Mouse (Mus musculus) kidney, postnatal 0 days (tissue): ENCODE measurements around the gene Ahdc1. TPM values are rescaled to one million over a fixed set of nuclear protein-coding genes. Genes with fewer than 3 reads are reported as not detected.
"Not testable (repeated sequence)": the region's sequence is repeated elsewhere in the genome, so short reads cannot be mapped to it uniquely, and the experiment has no call there.

Experiments used
- ATAC-seq: fragments of 200-750 bp; cut with Nextera tagmentation; replicated peaks from 2 replicates; pipeline ENCODE4 v1.8.0; 2017; ENCODE audit warnings: low read depth, moderate number of reproducible peaks, moderate TSS enrichment, moderate library complexity; ENCODE audit not compliant: low FRiP score
- DNase-seq: peaks from one replicate; pipeline ENCODE4 v3.0.0-alpha.2; 2016; ENCODE audit warnings: low spot score
- H3K27ac ChIP-seq: fragments of 300-500 bp; sonication (generic); 2 replicates; pipeline ENCODE4 v1.5.1; 2014; ENCODE audit warnings: mild to moderate bottlenecking
- H3K27me3 ChIP-seq: fragments of 300-500 bp; sonication (generic); 2 replicates; pipeline ENCODE4 v1.6.1; 2014; ENCODE audit warnings: low read length, mixed read lengths; ENCODE audit not compliant: insufficient read depth
- H3K36me3 ChIP-seq: fragments of 300-500 bp; sonication (generic); 2 replicates; pipeline ENCODE4 v1.6.1; 2014; ENCODE audit warnings: low read length, mixed read lengths; ENCODE audit not compliant: insufficient read depth
- H3K4me1 ChIP-seq: fragments of 300-500 bp; sonication (generic); replicated peaks from 2 replicates; pipeline ENCODE4 v1.6.1; 2014; ENCODE audit warnings: antibody characterized with exemption, low read length, mixed read lengths; ENCODE audit not compliant: insufficient read depth
- H3K4me2 ChIP-seq: fragments of 300-500 bp; sonication (generic); 2 replicates; pipeline ENCODE4 v1.6.1; 2014; ENCODE audit warnings: mild to moderate bottlenecking, low read length, moderate library complexity, mixed read lengths
- H3K4me3 ChIP-seq: fragments of 300-500 bp; sonication (generic); replicated peaks from 2 replicates; pipeline ENCODE4 v1.5.1; 2014; ENCODE audit warnings: low read depth, low read length
- H3K9ac ChIP-seq: fragments of 300-500 bp; sonication (generic); 2 replicates; pipeline ENCODE4 v1.6.1; 2014; ENCODE audit warnings: low read depth, low read length
- H3K9me3 ChIP-seq: fragments of 300-500 bp; sonication (generic); replicated peaks from 2 replicates; pipeline ENCODE4 v1.6.1; 2016; ENCODE audit warnings: low read length, inconsistent platforms, mixed read lengths
- CTCF ChIP-seq: IDR thresholded peaks from 2 replicates; pipeline ENCODE4 v1.5.1; 2016; ENCODE audit warnings: antibody characterized with exemption, low read depth, mild to moderate bottlenecking, moderate library complexity
- whole genome bisulfite sequencing: fragments of 180-500 bp; shearing (Covaris S2); extraction: QIAGEN DNeasy Blood & Tissue Kit; methylation state at CpG from one replicate; pipeline ENCODE4 v1.1.7; 2014; 5-methylcytosine and 5-hydroxymethylcytosine counted together
- polyA plus RNA-seq: library from polyadenylated mRNA; unstranded; fragments of >200 nt; fragmentation: Nextera tagmentation; extraction: Ambion mirVana; gene quantifications from 2 replicates; pipeline ENCODE4 v1.2.1, GENCODE M21; 2015

Ahdc1 gene
- polyA plus RNA-seq, 1 experiment from 2014 or later: 6.4 TPM

GRCm38 (mm10) chr4:133003316-133004018 lies 7.6 kb upstream of the Ahdc1 start:
- no peaks in the 10 kb centered on the region for H3K36me3 ChIP-seq
- TF ChIP-seq CTCF: no peak
- no peak overlapping the region for H3K9ac ChIP-seq
- no peak overlapping the region for H3K4me3 ChIP-seq
- no peaks in the 10 kb centered on the region for H3K27me3 ChIP-seq
- DNase-seq (no peak), ATAC-seq (no peak)
- 52% methylated on average over 21 of the region's 21 CpGs for WGBS
- H3K27ac ChIP-seq: no peak overlapping the region
- no peak overlapping the region for H3K4me2 ChIP-seq
- H3K9me3 ChIP-seq: no peaks in the 10 kb centered on the region
- H3K4me1 ChIP-seq: peaks cover 4% of the 10 kb centered on the region

GRCm38 (mm10) chr4:133005233-133005632 lies 5.8 kb upstream of the Ahdc1 start:
- Histone ChIP-seq H3K4me1 (peaks cover 4% of the 10 kb centered on the region), H3K27ac (no peak overlapping the region), H3K27me3 (no peaks in the 10 kb centered on the region), H3K36me3 (no peaks in the 10 kb centered on the region), H3K4me3 (no peak overlapping the region), H3K9me3 (no peaks in the 10 kb centered on the region), H3K4me2 (no peak overlapping the region), H3K9ac (no peak overlapping the region)
- TF ChIP-seq CTCF: peak; percentile 100
- no peak; the same call in 1 of the 2 replicates for ATAC-seq
- WGBS: 9% methylated on average over 3 of the region's 3 CpGs
- peak; percentile 92 for DNase-seq

GRCm38 (mm10) chr4:133005885-133006451 lies 5.1 kb upstream of the Ahdc1 start:
- H3K4me3 ChIP-seq, H3K9me3 ChIP-seq, H3K4me1 ChIP-seq, H3K4me2 ChIP-seq, H3K36me3 ChIP-seq, H3K27me3 ChIP-seq, ATAC-seq, H3K27ac ChIP-seq, H3K9ac ChIP-seq, DNase-seq: not testable (repeated sequence)
- 26% methylated on average over 6 of the region's 6 CpGs for WGBS

- WGBS: 26% methylated on average over 15 of the region's 15 CpGs
- no peak; the same call in 1 of the 2 replicates for ATAC-seq
These were observed 3.3 kb upstream of the Ahdc1 start for GRCm38 (mm10) chr4:133007513-133008380.

DNA sequence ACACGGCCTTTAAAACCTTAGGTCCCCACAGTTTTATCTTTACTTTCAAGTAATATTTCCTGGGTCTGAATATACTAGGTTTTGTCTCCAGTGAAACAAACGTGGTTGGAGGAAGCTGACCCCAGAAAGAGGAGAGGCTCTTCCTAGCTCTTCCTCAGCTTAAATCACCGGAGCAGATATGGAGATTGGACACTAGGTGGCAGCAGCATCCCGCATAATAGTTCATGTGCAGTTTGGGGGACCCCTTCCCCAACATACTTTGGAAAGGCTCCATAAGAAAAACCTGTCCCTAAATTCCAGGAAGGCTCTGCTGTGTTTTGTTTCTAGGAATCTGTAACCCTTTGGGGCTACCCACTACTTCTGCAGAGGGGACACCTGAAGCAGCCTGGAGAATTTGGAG lies 1.9 kb upstream of the Ahdc1 start:
- Histone ChIP-seq H3K36me3 (no peaks in the 10 kb centered on the region), H3K4me2 (no peak overlapping the region), H3K9me3 (no peaks in the 10 kb centered on the region), H3K27me3 (no peaks in the 10 kb centered on the region), H3K4me3 (no peak overlapping the region), H3K9ac (no peak overlapping the region), H3K27ac (no peak overlapping the region), H3K4me1 (peaks cover 14% of the 10 kb centered on the region)
- WGBS: under 1% methylated on average over 4 of the region's 4 CpGs
- peak; percentile 84 for DNase-seq
- no peak for ATAC-seq
- peak; percentile 92 for TF ChIP-seq CTCF

More at GRCm38 (mm10) chr4:133007513-133008380, 3.3 kb upstream of the Ahdc1 start:
- H3K9ac ChIP-seq: 0 out of 2 replicates have a peak overlapping the region, but pooled peaks have one; percentile 18
- H3K9me3 ChIP-seq: no peaks in the 10 kb centered on the region
- TF ChIP-seq CTCF: no peak
- H3K4me3 ChIP-seq: no peak overlapping the region
- H3K27ac ChIP-seq: no peak overlapping the region
- H3K27me3 ChIP-seq: no peaks in the 10 kb centered on the region
- no peak overlapping the region for H3K4me2 ChIP-seq
- DNase-seq: no peak
- peaks cover 4% of the 10 kb centered on the region for H3K4me1 ChIP-seq
- H3K36me3 ChIP-seq: no peaks in the 10 kb centered on the region

DNA sequence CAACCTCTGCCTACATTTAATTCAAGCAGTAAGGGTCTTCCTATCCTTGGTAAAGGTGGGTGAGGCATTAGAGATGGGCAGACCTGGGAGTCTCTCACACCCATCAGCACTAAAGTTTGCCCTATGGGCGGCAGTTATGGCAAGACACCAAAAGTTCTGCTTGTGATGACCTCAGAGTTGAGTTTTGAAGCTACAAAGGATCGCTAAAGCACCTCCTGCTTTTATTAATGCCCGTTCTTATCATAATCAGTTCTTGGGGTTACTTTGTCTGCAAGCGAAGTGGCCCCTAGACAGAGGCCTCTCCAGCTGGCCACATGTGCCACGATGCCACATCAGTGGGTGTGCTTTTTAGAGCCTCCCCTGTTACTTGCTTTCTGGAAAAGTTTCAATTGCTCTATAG lies 1.4 kb upstream of the Ahdc1 start:
- Histone ChIP-seq H3K36me3 (no peaks in the 10 kb centered on the region), H3K9ac (no peak overlapping the region), H3K4me3 (no peak overlapping the region), H3K27ac (no peak overlapping the region), H3K27me3 (no peaks in the 10 kb centered on the region), H3K4me2 (no peak overlapping the region), H3K9me3 (no peaks in the 10 kb centered on the region), H3K4me1 (peaks cover 19% of the 10 kb centered on the region)
- ATAC-seq: no peak
- TF ChIP-seq CTCF: no peak
- WGBS: 71% methylated on average over 5 of the region's 5 CpGs
- no peak for DNase-seq
